Mouse (Mus musculus): ENCODE measurements around the gene Cdca8. TPM values are rescaled to one million over a fixed set of nuclear protein-coding genes. Genes with fewer than 3 reads are reported as not detected.

Gene Cdca8
- polyA plus RNA-seq, 1 experiment, result 209 TPM

DNA sequence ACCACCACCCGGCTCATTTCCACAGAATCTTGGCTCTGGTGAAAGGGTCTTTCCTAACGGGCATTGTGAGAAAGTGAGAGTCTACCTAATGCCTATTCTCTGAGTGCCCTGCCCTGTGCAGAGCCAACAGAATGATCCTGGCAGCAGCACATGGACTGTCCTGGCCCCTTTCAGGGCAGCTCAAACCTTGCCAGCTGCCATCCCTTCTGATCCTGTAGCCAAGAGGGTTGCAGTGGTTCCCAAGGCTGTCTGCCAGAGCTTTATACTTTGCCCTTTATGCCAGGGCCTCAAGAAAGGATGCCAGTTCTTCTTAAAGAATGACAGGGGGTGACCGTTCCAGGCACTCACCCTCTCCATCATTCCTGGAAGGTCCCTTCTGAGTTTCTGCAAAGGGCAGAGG is 10.4 kb upstream of the Cdca8 start:
- Histone ChIP-seq H3K4me3 (ENCODE audit: low read depth, low read length) (no peak overlapping the region), H3K27me3 (ENCODE audit: control insufficient read depth, insufficient read depth, low read length, poor library complexity, severe bottlenecking) (no peaks in the 10 kb centered on the region), H3K9me3 (replicated peaks; ENCODE audit: control insufficient read depth, insufficient read depth, low read length, poor library complexity, severe bottlenecking) (no peaks in the 10 kb centered on the region), H3K36me3 (ENCODE audit: control insufficient read depth, insufficient read depth, low read length, poor library complexity, severe bottlenecking) (no peaks in the 10 kb centered on the region), H3K4me1 (ENCODE audit: control insufficient read depth, insufficient read depth, low read length) (no peaks in the 10 kb centered on the region), H3K9ac (ENCODE audit: low read depth, poor library complexity, severe bottlenecking) (no peak overlapping the region), H3K27ac (ENCODE audit: insufficient read depth, low read length) (no peak overlapping the region)
- no peak for TF ChIP-seq POLR2A (IDR thresholded peaks at IDR 0.05; ENCODE audit: insufficient read depth, low read length)
- TF ChIP-seq CTCF (IDR thresholded peaks at IDR 0.05; ENCODE audit: low read depth, low read length), result no peak
- TF ChIP-seq EP300 (IDR thresholded peaks at IDR 0.05; ENCODE audit: insufficient read depth, low read depth, low read length), result no peak

DNA sequence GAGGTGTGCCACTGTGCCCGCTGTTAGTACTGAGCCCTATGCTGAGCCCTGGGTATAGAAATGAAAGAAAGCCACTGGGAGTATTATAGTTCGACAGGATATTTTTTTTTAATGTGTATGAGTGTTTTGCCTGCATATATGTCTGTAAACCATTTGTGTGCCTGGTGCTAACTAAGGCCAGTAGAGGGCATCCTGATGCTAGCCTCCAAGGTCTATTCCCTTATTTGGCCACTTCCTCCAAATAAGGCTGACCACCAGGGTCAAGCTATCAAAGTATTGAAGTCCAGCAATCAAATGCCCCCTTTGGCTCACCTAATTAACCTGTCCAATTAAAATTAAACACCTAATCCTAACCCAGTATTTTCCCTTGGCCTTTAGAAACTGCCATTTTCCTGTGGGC is 5.8 kb upstream of the Cdca8 start:
- no peak overlapping the region for H3K27ac ChIP-seq (ENCODE audit: insufficient read depth, low read length)
- no peaks in the 10 kb centered on the region for H3K27me3 ChIP-seq (ENCODE audit: control insufficient read depth, insufficient read depth, low read length, poor library complexity, severe bottlenecking)
- H3K9ac ChIP-seq (ENCODE audit: low read depth, poor library complexity, severe bottlenecking), result no peak overlapping the region
- no peak overlapping the region for H3K4me3 ChIP-seq (ENCODE audit: low read depth, low read length)
- no peaks in the 10 kb centered on the region for H3K9me3 ChIP-seq (replicated peaks; ENCODE audit: control insufficient read depth, insufficient read depth, low read length, poor library complexity, severe bottlenecking)
- TF ChIP-seq CTCF (IDR thresholded peaks at IDR 0.05; ENCODE audit: low read depth, low read length) (no peak), EP300 (IDR thresholded peaks at IDR 0.05; ENCODE audit: insufficient read depth, low read depth, low read length) (no peak), POLR2A (IDR thresholded peaks at IDR 0.05; ENCODE audit: insufficient read depth, low read length) (no peak)
- no peaks in the 10 kb centered on the region for H3K4me1 ChIP-seq (ENCODE audit: control insufficient read depth, insufficient read depth, low read length)
- H3K36me3 ChIP-seq (ENCODE audit: control insufficient read depth, insufficient read depth, low read length, poor library complexity, severe bottlenecking), result 0 out of 2 replicates have a peak, but pooled peaks cover 7% of the 10 kb centered on the region

DNA sequence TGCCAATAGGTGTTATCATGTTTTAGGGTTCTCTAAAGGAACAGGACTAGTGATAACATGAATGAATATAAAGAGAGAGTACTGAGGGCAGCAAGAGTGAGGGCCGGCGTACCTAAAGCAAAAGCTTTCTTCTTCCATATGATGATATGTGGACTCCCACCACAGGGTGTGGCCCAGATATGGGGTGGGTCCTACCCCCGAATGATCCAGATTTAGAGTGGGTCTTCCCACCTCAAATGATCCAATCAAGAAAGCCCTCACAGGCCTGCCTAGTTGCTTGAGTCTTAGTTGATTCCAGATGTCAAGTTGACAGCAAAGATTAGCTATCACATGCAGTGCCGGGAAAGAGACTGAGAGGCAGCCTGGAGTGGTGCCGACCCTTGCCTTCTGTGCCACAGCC is 4.7 kb upstream of the Cdca8 start:
- Histone ChIP-seq H3K27ac (ENCODE audit: insufficient read depth, low read length) (no peak overlapping the region), H3K9me3 (replicated peaks; ENCODE audit: control insufficient read depth, insufficient read depth, low read length, poor library complexity, severe bottlenecking) (no peaks in the 10 kb centered on the region), H3K4me1 (ENCODE audit: control insufficient read depth, insufficient read depth, low read length) (no peaks in the 10 kb centered on the region), H3K27me3 (ENCODE audit: control insufficient read depth, insufficient read depth, low read length, poor library complexity, severe bottlenecking) (no peaks in the 10 kb centered on the region), H3K36me3 (ENCODE audit: control insufficient read depth, insufficient read depth, low read length, poor library complexity, severe bottlenecking) (peaks cover 8% of the 10 kb centered on the region; the same call in 1 of the 2 replicates), H3K4me3 (ENCODE audit: low read depth, low read length) (no peak overlapping the region), H3K9ac (ENCODE audit: low read depth, poor library complexity, severe bottlenecking) (no peak overlapping the region)
- TF ChIP-seq EP300 (IDR thresholded peaks at IDR 0.05; ENCODE audit: insufficient read depth, low read depth, low read length), result no peak
- no peak for TF ChIP-seq POLR2A (IDR thresholded peaks at IDR 0.05; ENCODE audit: insufficient read depth, low read length)
- no peak for TF ChIP-seq CTCF (IDR thresholded peaks at IDR 0.05; ENCODE audit: low read depth, low read length)

DNA sequence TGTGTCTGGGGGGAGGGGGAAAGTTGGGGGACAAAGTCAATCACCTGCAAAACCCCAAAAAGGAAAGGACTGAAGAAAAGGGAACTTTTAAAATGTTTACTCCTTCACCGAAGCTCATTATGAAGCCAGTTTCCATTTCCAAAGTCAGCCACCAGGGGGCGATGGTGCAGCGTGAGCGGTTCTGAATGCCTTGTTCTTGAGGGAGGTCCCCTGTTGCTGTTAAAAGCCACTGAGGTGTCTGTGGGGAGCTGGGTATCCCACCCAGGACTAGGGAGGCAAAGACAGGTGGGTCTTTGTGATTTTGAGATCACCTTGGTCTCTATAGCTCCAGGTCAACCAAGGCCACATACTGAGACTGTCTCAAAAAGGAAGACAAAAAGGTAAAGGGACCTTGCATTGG is 3.9 kb upstream of the Cdca8 start:
- H3K27me3 ChIP-seq (ENCODE audit: control insufficient read depth, insufficient read depth, low read length, poor library complexity, severe bottlenecking), result no peaks in the 10 kb centered on the region
- no peak overlapping the region for H3K27ac ChIP-seq (ENCODE audit: insufficient read depth, low read length)
- no peak overlapping the region for H3K9ac ChIP-seq (ENCODE audit: low read depth, poor library complexity, severe bottlenecking)
- H3K4me1 ChIP-seq (ENCODE audit: control insufficient read depth, insufficient read depth, low read length), result no peaks in the 10 kb centered on the region
- H3K36me3 ChIP-seq (ENCODE audit: control insufficient read depth, insufficient read depth, low read length, poor library complexity, severe bottlenecking), result peaks cover 10% of the 10 kb centered on the region; the same call in 1 of the 2 replicates
- H3K4me3 ChIP-seq (ENCODE audit: low read depth, low read length), result no peak overlapping the region
- H3K9me3 ChIP-seq (replicated peaks; ENCODE audit: control insufficient read depth, insufficient read depth, low read length, poor library complexity, severe bottlenecking), result no peaks in the 10 kb centered on the region
- TF ChIP-seq CTCF (IDR thresholded peaks at IDR 0.05; ENCODE audit: low read depth, low read length), result peak; percentile 91
- TF ChIP-seq POLR2A (IDR thresholded peaks at IDR 0.05; ENCODE audit: insufficient read depth, low read length), result no peak

DNA sequence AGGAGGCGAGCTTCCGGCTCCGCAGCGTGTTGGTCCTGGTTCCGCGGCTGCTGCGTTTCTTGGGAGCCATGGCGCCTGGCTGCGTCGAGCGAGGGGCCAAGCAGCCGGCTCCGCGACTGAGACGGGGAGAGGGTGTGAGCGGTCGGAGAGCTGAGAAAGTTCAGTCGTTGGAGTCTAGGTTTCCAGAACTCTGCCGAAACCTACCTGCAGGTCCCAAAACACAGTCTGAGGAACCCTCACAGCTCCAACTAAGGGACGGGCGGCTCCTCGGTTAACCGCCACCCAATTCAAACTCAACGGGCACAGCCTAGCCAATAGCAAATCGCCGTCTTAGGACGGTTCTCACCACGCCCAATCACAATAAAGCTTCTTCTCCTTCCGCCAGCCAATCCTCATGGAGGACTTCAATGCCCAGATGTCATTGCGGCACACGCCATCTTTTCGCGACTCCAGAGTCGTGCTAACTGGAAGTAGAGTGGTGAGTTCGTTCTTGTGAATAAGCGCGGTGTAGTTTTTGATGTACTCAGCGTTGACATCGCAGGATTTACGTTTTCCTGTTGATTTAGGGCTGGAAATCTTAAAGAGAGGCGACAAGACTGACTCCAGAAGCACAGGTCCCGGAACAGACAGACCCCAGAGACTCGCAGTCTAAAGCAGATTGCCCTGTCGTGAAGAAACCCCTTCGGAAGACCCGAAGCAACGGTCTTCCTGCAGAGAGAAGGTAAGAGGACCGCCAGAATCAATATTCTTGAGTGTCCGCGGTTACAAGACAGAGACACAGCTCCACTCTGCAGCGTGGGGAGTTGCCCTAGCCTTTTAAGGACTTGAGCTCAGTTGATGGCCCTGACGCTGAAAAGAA is 2.3 kb downstream of the Cdca8 start, which contains the start of gene 9930104L06Rik:
9930104L06Rik (plus strand) TSS at position 436 of the 859 bp plus-strand sequence.
- no peaks in the 10 kb centered on the region for H3K9me3 ChIP-seq (replicated peaks; ENCODE audit: control insufficient read depth, insufficient read depth, low read length, poor library complexity, severe bottlenecking)
- H3K4me1 ChIP-seq (ENCODE audit: control insufficient read depth, insufficient read depth, low read length), result no peaks in the 10 kb centered on the region
- H3K36me3 ChIP-seq (ENCODE audit: control insufficient read depth, insufficient read depth, low read length, poor library complexity, severe bottlenecking), result peaks cover 7% of the 10 kb centered on the region; the same call in 1 of the 2 replicates
- peak within 1 kb of the TSS; percentile 75 for H3K9ac ChIP-seq (ENCODE audit: low read depth, poor library complexity, severe bottlenecking)
- peak within 1 kb of the TSS; percentile 90 for H3K4me3 ChIP-seq (ENCODE audit: low read depth, low read length)
- H3K27me3 ChIP-seq (ENCODE audit: control insufficient read depth, insufficient read depth, low read length, poor library complexity, severe bottlenecking), result no peaks in the 10 kb centered on the region
- TF ChIP-seq POLR2A (IDR thresholded peaks at IDR 0.05; ENCODE audit: insufficient read depth, low read length) (peak; percentile 12), CTCF (IDR thresholded peaks at IDR 0.05; ENCODE audit: low read depth, low read length) (no peak), EP300 (IDR thresholded peaks at IDR 0.05; ENCODE audit: insufficient read depth, low read depth, low read length) (no peak)
- H3K27ac ChIP-seq (ENCODE audit: insufficient read depth, low read length), result no peak within 1 kb of the TSS

DNA sequence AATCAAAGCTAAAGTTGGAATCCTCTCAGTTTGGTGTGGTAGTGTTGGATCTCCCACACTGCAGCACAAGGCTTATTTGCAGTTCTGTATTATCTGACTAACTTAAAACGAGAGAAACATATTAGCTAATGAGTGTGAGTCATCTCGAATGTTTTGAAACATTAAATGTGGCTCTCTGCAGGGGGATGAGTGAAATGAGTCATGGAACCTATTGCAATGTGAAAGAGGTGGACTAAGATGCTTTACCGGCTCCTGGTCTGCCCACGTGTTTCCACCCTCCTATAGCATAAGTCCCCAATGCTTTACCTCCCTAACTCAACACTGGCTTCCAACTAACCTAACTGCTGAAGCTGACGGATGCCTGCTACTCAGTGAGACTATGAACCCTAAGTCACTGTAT is 11.0 kb downstream of the Cdca8 start:
- no peak overlapping the region for H3K27ac ChIP-seq (ENCODE audit: insufficient read depth, low read length)
- H3K4me1 ChIP-seq (ENCODE audit: control insufficient read depth, insufficient read depth, low read length), result no peaks in the 10 kb centered on the region
- H3K27me3 ChIP-seq (ENCODE audit: control insufficient read depth, insufficient read depth, low read length, poor library complexity, severe bottlenecking), result no peaks in the 10 kb centered on the region
- peaks cover 78% of the 10 kb centered on the region for H3K36me3 ChIP-seq (ENCODE audit: control insufficient read depth, insufficient read depth, low read length, poor library complexity, severe bottlenecking)
- H3K4me3 ChIP-seq (ENCODE audit: low read depth, low read length), result no peak overlapping the region
- no peaks in the 10 kb centered on the region for H3K9me3 ChIP-seq (replicated peaks; ENCODE audit: control insufficient read depth, insufficient read depth, low read length, poor library complexity, severe bottlenecking)
- H3K9ac ChIP-seq (ENCODE audit: low read depth, poor library complexity, severe bottlenecking), result no peak overlapping the region
- no peak for TF ChIP-seq EP300 (IDR thresholded peaks at IDR 0.05; ENCODE audit: insufficient read depth, low read depth, low read length)
- no peak for TF ChIP-seq CTCF (IDR thresholded peaks at IDR 0.05; ENCODE audit: low read depth, low read length)
- TF ChIP-seq POLR2A (IDR thresholded peaks at IDR 0.05; ENCODE audit: insufficient read depth, low read length), result no peak
